Mouse (Mus musculus): ENCODE results near the gene 9130023H24Rik.

Gene 9130023H24Rik

DNA sequence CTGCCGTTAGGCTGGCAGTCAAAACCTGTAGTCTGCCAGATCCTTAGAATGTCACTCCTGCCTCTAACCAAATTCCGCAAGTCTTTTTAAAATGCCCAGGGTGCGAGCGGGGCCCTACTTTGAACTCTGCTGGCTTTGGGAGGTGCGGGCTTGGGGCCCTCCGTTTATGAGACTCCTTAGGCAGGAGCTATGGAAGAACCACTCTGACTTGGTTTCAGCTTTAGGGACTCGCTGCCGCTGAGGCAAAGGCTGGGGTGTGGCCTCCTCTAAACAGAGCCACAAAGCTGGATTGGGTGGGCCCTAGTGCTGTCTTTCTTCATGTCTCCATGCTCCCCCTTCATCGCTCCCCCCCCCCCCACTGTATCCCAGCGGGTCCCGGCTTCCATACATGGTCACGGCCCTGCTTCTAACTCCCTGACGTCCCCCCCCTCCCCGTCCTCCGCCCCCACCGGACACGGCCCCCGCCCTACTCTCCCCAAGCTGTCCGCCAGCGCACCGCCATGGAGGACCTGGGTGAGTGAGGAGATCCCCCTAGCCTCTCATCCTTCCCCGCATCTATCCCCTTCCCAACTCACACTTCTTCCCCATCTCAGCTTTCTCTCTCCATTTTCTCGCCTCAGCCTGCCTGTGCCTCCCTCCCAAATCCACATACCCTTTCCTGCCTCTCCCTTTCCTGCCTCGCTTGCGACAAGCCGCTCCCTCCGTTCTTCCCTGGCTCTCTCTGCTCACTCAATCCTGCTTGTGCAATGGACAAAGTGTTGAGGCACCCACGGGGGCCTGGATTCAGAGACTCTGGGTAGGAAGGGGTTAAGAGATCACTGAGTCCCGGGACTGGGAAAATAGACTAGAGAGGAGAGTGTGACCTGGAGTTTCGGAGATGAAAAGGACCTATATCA is 8.9 kb upstream of the 9130023H24Rik start, which contains the start of gene Tgfb1i1:
TSS of gene Tgfb1i1 (plus strand) at position 317 of the 896 bp plus-strand sequence.
- DNase-seq (ENCODE audit: low read depth), result no peak

DNA sequence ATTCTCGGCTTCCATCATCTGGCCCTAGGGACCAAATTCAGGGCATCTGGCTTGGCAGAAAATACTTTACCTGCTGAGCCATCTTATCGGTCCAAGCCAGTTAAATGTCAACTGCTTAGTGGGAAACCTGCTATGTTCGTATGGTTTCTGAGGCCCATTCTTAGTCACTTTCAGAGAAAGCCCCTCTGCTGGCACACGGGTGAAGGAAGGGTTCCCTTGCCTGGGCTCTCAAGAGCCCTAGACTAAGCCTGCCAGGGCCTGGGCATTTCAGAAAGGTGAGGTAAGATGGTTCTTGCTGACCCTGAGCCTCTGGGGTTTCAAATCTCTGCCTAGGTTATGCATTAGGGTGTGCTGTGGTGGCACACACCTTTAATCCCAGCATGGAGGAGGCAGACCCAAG is 7.7 kb upstream of the 9130023H24Rik start:
- DNase-seq (ENCODE audit: low read depth), result no peak

DNA sequence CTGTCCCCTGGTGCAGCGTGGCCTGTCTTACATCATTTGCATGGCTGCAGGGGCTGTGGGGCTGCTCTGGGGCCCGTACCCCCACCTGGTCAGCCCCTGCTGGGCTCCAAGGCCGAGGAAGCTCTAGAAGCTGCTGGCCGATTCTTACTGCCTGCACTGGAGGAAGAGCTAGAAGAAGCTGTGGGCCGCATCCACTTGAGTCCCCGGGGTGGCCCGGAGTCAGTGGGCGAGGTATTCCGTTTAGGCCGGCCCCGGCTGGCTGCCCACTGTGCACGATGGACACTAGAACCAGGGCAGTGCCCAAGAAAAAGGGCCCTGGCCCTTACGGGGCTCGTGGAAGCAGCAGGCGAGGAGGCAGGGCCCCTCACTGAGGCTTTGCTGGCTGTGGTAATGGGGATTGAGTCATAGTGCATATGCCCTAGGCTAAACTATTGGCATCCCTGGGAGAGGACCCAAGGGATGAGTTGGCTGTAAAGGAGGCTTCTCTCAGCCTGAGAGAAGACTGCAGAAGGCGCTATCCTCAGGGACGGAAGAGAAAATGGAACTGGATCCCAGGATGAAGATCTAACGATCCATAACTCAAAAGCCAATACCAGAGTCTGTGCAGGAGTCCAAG is 6.7 kb upstream of the 9130023H24Rik start:
- no peak for DNase-seq (ENCODE audit: low read depth)

DNA sequence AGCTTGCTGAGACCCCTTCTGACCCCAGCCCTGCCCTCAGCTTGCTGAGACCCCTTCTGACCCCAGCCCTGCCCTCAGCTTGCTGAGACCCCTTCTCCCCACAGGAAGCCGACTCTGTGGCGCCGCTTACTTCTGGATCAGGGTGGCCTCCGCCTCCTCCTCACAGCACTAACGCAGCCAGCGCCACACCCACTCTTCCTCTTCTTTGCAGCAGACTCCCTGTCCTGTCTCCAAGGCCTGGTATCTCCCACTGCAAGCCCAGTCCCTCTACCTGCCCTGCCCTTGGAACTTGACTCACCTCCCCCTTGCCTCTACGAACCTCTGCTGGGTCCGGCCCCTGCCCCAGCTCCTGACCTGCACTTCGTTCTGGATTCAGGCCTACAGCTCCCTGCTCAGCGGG is 6.1 kb upstream of the 9130023H24Rik start:
- DNase-seq (ENCODE audit: low read depth), result no peak

DNA sequence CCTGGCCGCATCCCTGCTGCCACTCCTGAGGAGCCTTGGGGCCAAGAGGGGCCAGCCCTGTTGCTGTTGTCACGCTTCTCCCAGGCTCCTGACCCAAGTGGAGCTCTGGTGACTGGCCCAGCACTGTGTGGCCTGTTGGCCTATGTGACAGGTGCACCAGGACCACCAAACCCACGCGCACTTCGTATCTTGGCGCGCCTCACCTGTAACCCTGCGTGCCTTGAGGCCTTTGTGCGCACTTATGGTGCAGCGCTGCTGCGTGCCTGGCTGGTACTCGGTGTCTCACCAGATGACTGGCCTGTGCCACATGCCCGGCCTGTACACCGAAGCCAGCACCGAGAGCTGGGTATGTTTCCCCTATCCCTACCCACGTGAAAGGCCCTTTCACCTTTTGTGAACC is 4.5 kb upstream of the 9130023H24Rik start:
- no peak for DNase-seq (ENCODE audit: low read depth)

DNA sequence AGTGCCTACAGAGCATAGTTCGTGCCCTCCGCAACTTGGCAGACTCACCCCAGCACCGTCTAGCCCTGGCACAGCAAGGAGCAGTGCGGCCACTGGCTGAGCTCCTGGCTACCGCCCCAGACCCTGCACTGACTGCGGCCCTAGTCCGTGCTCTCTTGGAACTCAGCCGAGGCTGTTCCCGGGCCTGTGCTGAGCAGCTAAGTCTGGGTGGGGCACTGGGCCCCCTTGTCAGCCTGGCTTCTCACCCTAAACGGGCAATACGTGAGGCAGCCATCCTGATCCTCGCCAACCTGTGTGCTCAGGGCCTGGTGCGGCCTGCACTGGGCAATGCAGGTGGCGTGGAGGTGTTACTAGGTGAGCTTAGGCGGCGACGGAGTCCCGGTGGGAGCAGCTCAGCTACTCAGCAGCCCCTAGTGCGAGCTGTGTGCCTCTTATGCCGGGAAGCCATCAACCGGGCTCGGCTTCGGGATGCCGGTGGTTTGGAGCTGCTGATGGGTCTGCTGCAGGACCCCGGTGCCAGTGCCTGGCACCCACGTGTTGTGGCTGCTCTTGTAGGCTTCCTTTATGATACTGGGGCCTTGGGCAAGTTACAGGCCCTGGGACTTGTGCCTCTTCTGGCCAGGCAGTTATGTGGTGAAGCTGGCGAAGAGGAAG is 2.4 kb upstream of the 9130023H24Rik start:
- no peak for DNase-seq (ENCODE audit: low read depth)

- peak; percentile 67 for DNase-seq (ENCODE audit: low read depth)
Measured at GRCm38 (mm10) chr7:128238991-128239390, 1.2 kb upstream of the 9130023H24Rik start.

DNA sequence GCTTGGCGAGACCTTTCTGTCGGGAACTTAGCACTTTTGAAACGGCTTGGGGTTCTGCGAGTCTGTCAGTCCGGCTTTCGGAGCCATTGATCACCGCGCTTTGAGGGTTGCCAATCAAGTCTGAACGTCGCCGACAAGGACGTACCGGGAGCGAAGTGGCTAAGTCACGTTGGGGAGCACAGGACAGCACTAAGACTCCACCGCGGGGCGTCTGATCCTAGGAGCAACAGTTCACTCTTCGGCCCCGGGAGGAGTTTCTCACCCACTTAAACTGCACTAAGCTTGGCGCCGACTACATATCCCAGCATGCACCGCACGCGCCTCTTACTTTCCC is 271 bp downstream of the 9130023H24Rik start:
- no peak for DNase-seq (ENCODE audit: low read depth)

DNA sequence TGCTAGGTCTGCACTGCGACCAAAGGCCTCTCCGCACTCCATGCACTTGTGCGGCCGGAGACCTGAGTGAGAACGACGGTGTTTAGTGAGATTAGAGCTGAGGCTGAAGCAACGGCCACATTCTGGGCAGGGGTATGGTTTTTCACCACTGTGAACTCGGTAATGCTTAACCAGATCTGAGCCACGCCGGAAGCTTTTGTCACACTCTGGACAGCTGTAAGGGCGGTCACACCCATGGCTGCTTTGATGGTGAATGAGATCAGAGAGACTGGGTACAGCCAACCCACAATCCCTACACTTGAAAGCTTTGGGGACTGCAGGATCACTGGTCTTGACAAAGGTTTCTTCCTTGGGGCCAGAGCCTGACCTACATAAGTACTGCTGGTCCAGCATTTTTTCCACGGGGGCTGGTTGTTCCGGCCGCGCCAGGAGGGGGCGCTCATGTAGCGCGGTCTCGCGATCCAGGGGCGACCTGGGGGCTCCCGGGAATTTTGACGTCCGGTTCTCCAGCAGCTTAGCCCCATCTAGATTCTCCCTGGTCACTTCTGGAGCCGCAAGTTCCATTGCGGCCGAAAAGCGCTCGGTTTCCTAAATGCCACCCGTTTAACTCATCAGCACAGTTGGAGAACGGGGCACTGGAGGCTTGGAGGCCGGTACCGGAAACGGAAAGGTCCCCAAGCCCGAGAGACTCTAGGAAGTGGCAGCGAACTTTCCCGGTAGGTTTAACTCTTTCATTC is 807 bp downstream of the 9130023H24Rik start, which contains the start of gene Armc5:
TSS of gene Armc5 (plus strand) at position 487 of the 737 bp plus-strand sequence.
- peak; percentile 63 for DNase-seq (ENCODE audit: low read depth)

DNA sequence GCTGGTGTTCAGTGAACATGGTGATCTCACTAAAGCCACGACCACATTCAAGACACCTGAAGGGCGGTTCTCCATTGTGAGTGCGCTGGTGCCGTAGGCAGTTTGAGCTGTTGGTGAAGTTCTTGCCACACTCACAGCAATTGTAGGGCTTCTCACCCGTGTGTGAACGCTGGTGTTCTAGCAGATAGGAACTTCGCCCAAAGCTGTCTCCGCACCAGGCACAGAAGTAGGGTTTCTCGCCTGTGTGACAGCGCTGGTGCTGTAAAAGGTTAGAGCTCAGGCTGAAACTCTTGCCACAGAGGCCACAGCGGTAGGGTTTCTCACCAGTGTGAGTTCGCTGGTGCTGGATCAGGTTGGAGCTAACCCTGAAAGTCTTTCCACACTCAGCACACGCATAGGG is 1.4 kb downstream of the 9130023H24Rik start:
- no peak for DNase-seq (ENCODE audit: low read depth)

DNA sequence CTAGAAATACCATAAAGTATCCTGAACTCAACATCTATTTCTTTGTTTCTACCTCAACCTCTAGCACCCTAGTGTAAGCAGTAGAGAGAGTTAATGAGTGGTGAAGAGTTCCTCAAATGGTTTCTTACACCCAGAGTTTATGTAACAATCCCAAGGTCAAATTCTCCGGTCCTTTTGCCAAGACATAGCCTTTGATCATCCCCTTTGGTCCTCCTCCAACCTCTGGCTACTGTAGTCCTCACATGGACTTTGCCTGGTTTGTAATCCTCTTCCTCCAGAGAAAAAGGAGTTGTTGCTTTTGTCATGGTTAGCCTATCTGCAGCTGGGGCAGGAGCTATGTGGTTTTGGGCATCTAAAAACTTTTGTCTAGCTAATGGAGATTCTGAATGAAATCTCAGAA is 2.4 kb downstream of the 9130023H24Rik start:
- DNase-seq (ENCODE audit: low read depth), result no peak

GRCm38 (mm10) chr7:128234796-128235195 is 3.0 kb downstream of the 9130023H24Rik start:
- DNase-seq (ENCODE audit: low read depth), result no peak

DNA sequence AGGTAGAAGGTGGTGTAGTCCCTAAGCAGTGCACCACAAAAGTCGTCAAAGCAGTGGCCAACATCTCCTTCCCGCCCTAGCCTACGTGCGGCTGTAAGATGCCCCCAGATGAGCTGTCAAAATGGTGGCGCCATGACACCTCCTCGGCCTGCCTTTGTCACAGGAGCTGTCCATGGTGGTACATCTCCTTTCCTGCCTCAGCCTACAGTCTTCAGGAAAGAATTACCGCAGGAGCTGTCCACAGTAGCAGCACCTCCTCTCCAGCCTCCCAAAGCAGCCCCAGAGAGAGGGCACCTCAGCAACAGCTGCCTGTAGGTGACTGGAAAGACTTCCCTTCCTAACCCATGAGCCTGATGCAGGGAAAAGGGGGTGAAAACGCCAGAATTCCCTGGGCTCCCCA is 6.1 kb downstream of the 9130023H24Rik start:
- DNase-seq (ENCODE audit: low read depth), result peak; percentile 48

GRCm38 (mm10) chr7:128220936-128221335 is 16.9 kb downstream of the 9130023H24Rik start:
- DNase-seq (ENCODE audit: low read depth), result no peak

- no peak for DNase-seq (ENCODE audit: low read depth)
Measured at GRCm38 (mm10) chr7:128219952-128220351, 17.9 kb downstream of the 9130023H24Rik start.

- no peak for DNase-seq (ENCODE audit: low read depth)
Measured at GRCm38 (mm10) chr7:128209826-128210225, 28.0 kb downstream of the 9130023H24Rik start.

GRCm38 (mm10) chr7:128208187-128208586 is 29.6 kb downstream of the 9130023H24Rik start:
- DNase-seq (ENCODE audit: low read depth), result peak; percentile 34

DNA sequence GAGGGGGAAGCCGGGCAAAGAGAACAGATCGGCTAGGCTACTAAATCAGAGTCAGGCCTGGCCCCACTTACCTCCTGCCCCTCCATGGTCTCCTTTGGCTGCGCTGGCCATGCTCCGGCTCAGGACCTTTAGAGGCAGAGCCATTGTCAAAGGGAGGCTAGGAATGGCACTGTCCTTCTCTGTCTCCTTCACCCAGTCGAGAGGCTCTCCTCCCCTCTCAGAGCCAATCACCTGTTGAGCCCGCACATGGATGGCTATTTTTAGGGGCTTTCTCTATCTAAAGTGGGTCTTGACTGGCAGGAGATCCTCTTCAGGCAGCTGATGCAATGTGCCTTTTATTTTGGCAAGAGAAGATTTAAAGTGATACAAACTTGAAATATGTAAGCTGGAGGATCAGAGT is 31.7 kb downstream of the 9130023H24Rik start, which contains the start of gene Cox6a2:
TSS of gene Cox6a2 (minus strand) at position 236 of the 400 bp plus-strand sequence.
- DNase-seq (ENCODE audit: low read depth), result no peak

GRCm38 (mm10) chr7:128205695-128206094 is 32.1 kb downstream of the 9130023H24Rik start:
- no peak for DNase-seq (ENCODE audit: low read depth)

DNA sequence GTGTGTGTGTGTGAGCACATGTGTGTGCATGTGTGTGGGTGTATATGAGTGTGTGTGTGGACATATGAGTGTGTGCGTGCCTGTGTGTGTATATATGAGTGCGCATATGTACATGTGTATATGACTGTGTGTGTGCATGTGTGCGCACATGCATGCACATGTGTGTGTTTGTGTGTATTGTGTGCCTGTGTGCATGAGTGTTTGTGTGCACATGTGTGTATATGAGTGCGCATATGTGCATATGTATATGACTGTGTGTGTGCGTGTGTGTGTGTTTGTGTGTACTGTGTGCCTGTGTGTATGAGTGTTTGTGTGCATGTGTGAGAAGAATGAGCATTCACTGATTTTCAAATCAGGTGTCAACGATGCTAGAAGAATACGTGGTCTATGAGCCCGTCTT is 33.7 kb downstream of the 9130023H24Rik start:
- no peak for DNase-seq (ENCODE audit: low read depth)

- no peak for DNase-seq (ENCODE audit: low read depth)
Measured at GRCm38 (mm10) chr7:128203071-128203470, 34.8 kb downstream of the 9130023H24Rik start.

DNA sequence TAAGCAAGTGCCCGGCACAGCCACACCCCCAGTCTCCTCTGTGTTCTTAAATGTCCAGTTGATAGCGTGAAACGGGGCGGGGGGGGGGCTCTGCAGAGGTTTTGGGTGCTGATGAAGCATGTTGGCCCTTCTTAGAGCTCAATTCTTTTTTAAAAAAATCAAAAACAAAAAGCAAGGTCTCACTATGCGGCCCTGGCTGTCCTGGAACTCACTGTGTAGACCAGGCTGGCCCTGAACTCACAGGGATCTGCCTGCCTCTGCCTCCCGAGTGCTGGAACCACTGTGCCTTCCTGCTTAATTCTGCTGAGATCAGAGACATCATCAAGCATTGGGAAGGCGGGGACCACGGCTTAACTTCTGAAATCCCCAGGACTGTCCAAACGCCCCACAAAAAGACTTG is 36.2 kb downstream of the 9130023H24Rik start:
- no peak for DNase-seq (ENCODE audit: low read depth)
